Mouse (Mus musculus) brown adipose tissue, adult 24 weeks (tissue): ENCODE results near the gene Nras. TPM values are rescaled to one million over a fixed set of nuclear protein-coding genes. Genes with fewer than 3 reads are reported as not detected.

ENCODE experiments used
- polyA plus RNA-seq: library from polyadenylated mRNA; stranded (reverse); fragments of >200 nt; gene quantifications from 2 replicates; pipeline ENCODE4 v1.2.4, GENCODE M21; 2012; ENCODE audit not compliant: missing spikeins, insufficient read depth, insufficient read length

Gene Nras
- polyA plus RNA-seq, 1 experiment, result 19.9 TPM

Other genes starting within 250 kb of the Nras start
- gene Sycp1, start 122.2 kb upstream of the Nras start, polyA plus RNA-seq, result not detected in 2 replicates
- gene Nr1h5, start 94.2 kb upstream of the Nras start, polyA plus RNA-seq, result not detected in 2 replicates
- gene Sike1, start 62.6 kb upstream of the Nras start, polyA plus RNA-seq, result 24.6 and 33.1 TPM in 2 replicates
- 377 and 546 TPM in 2 replicates for gene Csde1, start 37.9 kb upstream of the Nras start, polyA plus RNA-seq
- 6.9 and 14.6 TPM in 2 replicates for gene Ampd1, start 15.7 kb downstream of the Nras start, polyA plus RNA-seq
- 0.44 and 0.75 TPM in 2 replicates for gene Dennd2c, start 44.3 kb downstream of the Nras start, polyA plus RNA-seq
- 31.7 and 50.8 TPM in 2 replicates for gene Bcas2, start 113.4 kb downstream of the Nras start, polyA plus RNA-seq
- gene Trim33, start 221.0 kb downstream of the Nras start, polyA plus RNA-seq, result 9.6 and 23.0 TPM in 2 replicates